Mouse (Mus musculus): ENCODE measurements around the gene Ankk1. TPM values are rescaled to one million over a fixed set of nuclear protein-coding genes. Genes with fewer than 3 reads are reported as not detected.

Gene Ankk1
- polyA plus RNA-seq (2015; fragmentation: Nextera tagmentation; extraction: Ambion mirVana) = not detected in 2 replicates

- ATAC-seq (ENCODE audit: low read depth) = no peak
- H3K27me3 ChIP-seq = no peaks in the 10 kb centered on the region
- peaks cover 9% of the 10 kb centered on the region; the same call in 1 of the 2 replicates for H3K4me1 ChIP-seq (replicated peaks)
- no peaks in the 10 kb centered on the region for H3K36me3 ChIP-seq
- WGBS = 91% methylated on average over 7 of the region's 7 CpGs
- H3K9me3 ChIP-seq = no peaks in the 10 kb centered on the region
- H3K4me2 ChIP-seq = no peak within 1 kb of the TSS
- no peak within 1 kb of the TSS for H3K27ac ChIP-seq (replicated peaks)
- H3K9ac ChIP-seq = no peak within 1 kb of the TSS
- no peak within 1 kb of the TSS for H3K4me3 ChIP-seq
Observed at GRCm38 (mm10) chr9:49426921-49427320, at the start of gene Ankk1. Ankk1 (minus strand) TSS chr9:49427021.

GRCm38 (mm10) chr9:49472126-49472525 is 45.3 kb upstream of the Ankk1 start:
- no peaks in the 10 kb centered on the region for H3K4me1 ChIP-seq (replicated peaks)
- 70% methylated on average over 11 of the region's 11 CpGs for whole genome bisulfite sequencing
- no peak for ATAC-seq (ENCODE audit: low read depth)
- H3K9ac ChIP-seq = no peak overlapping the region
- H3K4me3 ChIP-seq = no peak overlapping the region
- no peaks in the 10 kb centered on the region for H3K9me3 ChIP-seq
- H3K27me3 ChIP-seq = no peaks in the 10 kb centered on the region
- no peaks in the 10 kb centered on the region for H3K36me3 ChIP-seq
- H3K27ac ChIP-seq (replicated peaks) = no peak overlapping the region
- no peak overlapping the region for H3K4me2 ChIP-seq

- H3K27me3 ChIP-seq = no peaks in the 10 kb centered on the region
- no peak for ATAC-seq (ENCODE audit: low read depth)
- H3K9ac ChIP-seq = no peak overlapping the region
- H3K36me3 ChIP-seq = no peaks in the 10 kb centered on the region
- no peaks in the 10 kb centered on the region for H3K9me3 ChIP-seq
- H3K4me2 ChIP-seq = no peak overlapping the region
- WGBS = 81% methylated on average over 6 of the region's 6 CpGs
- no peak overlapping the region for H3K4me3 ChIP-seq
- no peaks in the 10 kb centered on the region for H3K4me1 ChIP-seq (replicated peaks)
- no peak overlapping the region for H3K27ac ChIP-seq (replicated peaks)
Observed at GRCm38 (mm10) chr9:49470946-49471345, 44.1 kb upstream of the Ankk1 start.

GRCm38 (mm10) chr9:49470006-49470405 is 43.2 kb upstream of the Ankk1 start:
- H3K9me3 ChIP-seq = no peaks in the 10 kb centered on the region
- no peaks in the 10 kb centered on the region for H3K4me1 ChIP-seq (replicated peaks)
- H3K27ac ChIP-seq (replicated peaks) = no peak overlapping the region
- no peak overlapping the region for H3K4me2 ChIP-seq
- 95% methylated on average over 19 of the region's 19 CpGs for WGBS
- H3K27me3 ChIP-seq = no peaks in the 10 kb centered on the region
- H3K4me3 ChIP-seq = no peak overlapping the region
- H3K36me3 ChIP-seq = no peaks in the 10 kb centered on the region
- no peak for ATAC-seq (ENCODE audit: low read depth)
- H3K9ac ChIP-seq = no peak overlapping the region

GRCm38 (mm10) chr9:49456136-49456535 is 29.3 kb upstream of the Ankk1 start:
- H3K9me3 ChIP-seq = no peaks in the 10 kb centered on the region; the same call in 1 of the 2 replicates
- H3K4me2 ChIP-seq = no peak overlapping the region
- 93% methylated on average over 3 of the region's 3 CpGs for WGBS
- H3K27ac ChIP-seq (replicated peaks) = no peak overlapping the region
- H3K27me3 ChIP-seq = no peaks in the 10 kb centered on the region
- H3K9ac ChIP-seq = no peak overlapping the region
- no peak overlapping the region for H3K4me3 ChIP-seq
- H3K4me1 ChIP-seq (replicated peaks) = no peaks in the 10 kb centered on the region
- H3K36me3 ChIP-seq = no peaks in the 10 kb centered on the region
- ATAC-seq (ENCODE audit: low read depth) = no peak

- 90% methylated on average over 1 of the region's 1 CpGs for WGBS
- no peak for ATAC-seq (ENCODE audit: low read depth)
- Histone ChIP-seq H3K9me3 (no peaks in the 10 kb centered on the region; the same call in 1 of the 2 replicates), H3K4me1 (replicated peaks) (no peaks in the 10 kb centered on the region), H3K27ac (replicated peaks) (no peak overlapping the region), H3K36me3 (no peaks in the 10 kb centered on the region), H3K4me2 (no peak overlapping the region), H3K27me3 (no peaks in the 10 kb centered on the region), H3K9ac (no peak overlapping the region), H3K4me3 (no peak overlapping the region)
Observed at GRCm38 (mm10) chr9:49452396-49452795, 25.6 kb upstream of the Ankk1 start.

GRCm38 (mm10) chr9:49450491-49450890 is 23.7 kb upstream of the Ankk1 start:
- Histone ChIP-seq H3K27me3 (no peaks in the 10 kb centered on the region), H3K27ac (replicated peaks) (no peak overlapping the region)
- WGBS = 84% methylated on average over 3 of the region's 3 CpGs

GRCm38 (mm10) chr9:49442621-49443020 is 15.8 kb upstream of the Ankk1 start:
- Histone ChIP-seq H3K36me3 (no peaks in the 10 kb centered on the region), H3K9me3 (no peaks in the 10 kb centered on the region), H3K27me3 (no peaks in the 10 kb centered on the region), H3K9ac (no peak overlapping the region), H3K27ac (replicated peaks) (no peak overlapping the region), H3K4me3 (no peak overlapping the region), H3K4me2 (no peak overlapping the region), H3K4me1 (replicated peaks) (no peaks in the 10 kb centered on the region)
- WGBS = 73% methylated on average over 3 of the region's 3 CpGs
- ATAC-seq (ENCODE audit: low read depth) = no peak

More at GRCm38 (mm10) chr9:49450491-49450890, 23.7 kb upstream of the Ankk1 start:
- Histone ChIP-seq H3K4me1 (replicated peaks) (no peaks in the 10 kb centered on the region), H3K9me3 (no peaks in the 10 kb centered on the region; the same call in 1 of the 2 replicates), H3K4me3 (no peak overlapping the region), H3K36me3 (no peaks in the 10 kb centered on the region), H3K4me2 (no peak overlapping the region), H3K9ac (no peak overlapping the region)
- no peak for ATAC-seq (ENCODE audit: low read depth)

GRCm38 (mm10) chr9:49427478-49427877 is 657 bp upstream of the Ankk1 start:
- no peaks in the 10 kb centered on the region for H3K27me3 ChIP-seq
- no peaks in the 10 kb centered on the region for H3K36me3 ChIP-seq
- no peak overlapping the region for H3K27ac ChIP-seq (replicated peaks)
- peaks cover 9% of the 10 kb centered on the region; the same call in 1 of the 2 replicates for H3K4me1 ChIP-seq (replicated peaks)
- H3K4me3 ChIP-seq = no peak overlapping the region
- no peak for ATAC-seq (ENCODE audit: low read depth)
- no peak overlapping the region for H3K9ac ChIP-seq
- no peaks in the 10 kb centered on the region for H3K9me3 ChIP-seq
- 73% methylated on average over 5 of the region's 5 CpGs for WGBS
- no peak overlapping the region for H3K4me2 ChIP-seq

GRCm38 (mm10) chr9:49425585-49425984 is 1.2 kb downstream of the Ankk1 start:
- no peak overlapping the region for H3K27ac ChIP-seq (replicated peaks)
- ATAC-seq (ENCODE audit: low read depth) = no peak
- H3K4me3 ChIP-seq = no peak overlapping the region
- WGBS = 17% methylated on average over 1 of the region's 1 CpGs
- no peak overlapping the region for H3K4me2 ChIP-seq
- no peaks in the 10 kb centered on the region for H3K27me3 ChIP-seq
- peaks cover 9% of the 10 kb centered on the region; the same call in 1 of the 2 replicates for H3K4me1 ChIP-seq (replicated peaks)
- H3K9me3 ChIP-seq = no peaks in the 10 kb centered on the region
- no peaks in the 10 kb centered on the region for H3K36me3 ChIP-seq
- no peak overlapping the region for H3K9ac ChIP-seq

GRCm38 (mm10) chr9:49423866-49424265 is 3.0 kb downstream of the Ankk1 start:
- ATAC-seq (ENCODE audit: low read depth) = no peak
- Histone ChIP-seq H3K27ac (replicated peaks) (no peak overlapping the region), H3K4me2 (no peak overlapping the region), H3K27me3 (no peaks in the 10 kb centered on the region), H3K4me1 (replicated peaks) (peaks cover 3% of the 10 kb centered on the region; the same call in 1 of the 2 replicates), H3K36me3 (no peaks in the 10 kb centered on the region), H3K4me3 (no peak overlapping the region), H3K9ac (no peak overlapping the region), H3K9me3 (no peaks in the 10 kb centered on the region)
- WGBS = 96% methylated on average over 5 of the region's 5 CpGs

GRCm38 (mm10) chr9:49410621-49411020 is 16.2 kb downstream of the Ankk1 start:
- H3K4me2 ChIP-seq = no peak overlapping the region
- H3K27ac ChIP-seq (replicated peaks) = no peak overlapping the region
- ATAC-seq (ENCODE audit: low read depth) = no peak
- H3K4me3 ChIP-seq = no peak overlapping the region
- no peaks in the 10 kb centered on the region for H3K4me1 ChIP-seq (replicated peaks)
- no peaks in the 10 kb centered on the region for H3K27me3 ChIP-seq
- H3K36me3 ChIP-seq = no peaks in the 10 kb centered on the region
- H3K9ac ChIP-seq = no peak overlapping the region
- no peaks in the 10 kb centered on the region for H3K9me3 ChIP-seq
- 85% methylated on average over 5 of the region's 5 CpGs for WGBS

- Histone ChIP-seq H3K36me3 (no peaks in the 10 kb centered on the region), H3K27ac (replicated peaks) (no peak overlapping the region), H3K4me3 (no peak overlapping the region), H3K4me1 (replicated peaks) (no peaks in the 10 kb centered on the region), H3K4me2 (no peak overlapping the region), H3K9me3 (no peaks in the 10 kb centered on the region), H3K27me3 (no peaks in the 10 kb centered on the region), H3K9ac (no peak overlapping the region)
- no peak for ATAC-seq (ENCODE audit: low read depth)
- WGBS = 97% methylated on average over 5 of the region's 5 CpGs
Observed at GRCm38 (mm10) chr9:49407028-49407427, 19.8 kb downstream of the Ankk1 start.

All from neural tube, embryonic 13.5 days (tissue).